Mouse (Mus musculus) midbrain, embryonic 16.5 days (tissue): ENCODE results near the gene Col4a4. TPM values are rescaled to one million over a fixed set of nuclear protein-coding genes. Genes with fewer than 3 reads are reported as not detected.

Source experiments
- ATAC-seq: fragments of 200-750 bp; cut with Nextera tagmentation; 2 replicates; pipeline ENCODE4 v1.8.0; 2017; ENCODE audit warnings: moderate TSS enrichment
- H3K27ac ChIP-seq: fragments of 300-500 bp; sonication (generic); 2 replicates; pipeline ENCODE4 v1.5.1; 2014; ENCODE audit warnings: mild to moderate bottlenecking, low read length, mixed read lengths
- H3K27me3 ChIP-seq: fragments of 300-500 bp; sonication (generic); 2 replicates; pipeline ENCODE4 v1.6.1; 2014; ENCODE audit warnings: low read depth, low read length, mixed read lengths; ENCODE audit not compliant: control insufficient read depth, insufficient read depth
- H3K36me3 ChIP-seq: fragments of 300-500 bp; sonication (generic); 2 replicates; pipeline ENCODE4 v1.6.1; 2014; ENCODE audit warnings: mild to moderate bottlenecking, low read length, moderate library complexity, mixed read lengths; ENCODE audit not compliant: control insufficient read depth, insufficient read depth
- H3K4me1 ChIP-seq: fragments of 300-500 bp; sonication (generic); 2 replicates; pipeline ENCODE4 v1.6.1; 2014; ENCODE audit warnings: mild to moderate bottlenecking, low read length, mixed read lengths; ENCODE audit not compliant: control insufficient read depth, insufficient read depth
- H3K4me2 ChIP-seq: fragments of 300-500 bp; sonication (generic); 2 replicates; pipeline ENCODE4 v1.6.1; 2014; ENCODE audit warnings: mild to moderate bottlenecking, low read length, mixed read lengths
- H3K4me3 ChIP-seq: fragments of 300-500 bp; sonication (generic); 2 replicates; pipeline ENCODE4 v1.5.1; 2014; ENCODE audit warnings: low read depth, mild to moderate bottlenecking, low read length, moderate library complexity, mixed read lengths
- H3K9ac ChIP-seq: fragments of 300-500 bp; sonication (generic); 2 replicates; pipeline ENCODE4 v1.6.1; 2014; ENCODE audit warnings: low read depth, low read length, mixed read lengths
- H3K9me3 ChIP-seq: fragments of 300-500 bp; sonication (generic); replicated peaks from 2 replicates; pipeline ENCODE4 v1.6.1; 2014; ENCODE audit warnings: mild to moderate bottlenecking, low read length, mixed read lengths; ENCODE audit not compliant: control insufficient read depth, poor library complexity, severe bottlenecking
- WGBS: fragments of 180-500 bp; shearing (Covaris S2); extraction: QIAGEN DNeasy Blood & Tissue Kit; methylation state at CpG from one replicate; pipeline ENCODE4 v1.1.7; 2014; 5-methylcytosine and 5-hydroxymethylcytosine counted together
- polyA plus RNA-seq: library from polyadenylated mRNA; unstranded; fragments of >200 nt; fragmentation: Nextera tagmentation; extraction: Ambion mirVana; gene quantifications from 2 replicates; pipeline ENCODE4 v1.2.1, GENCODE M21; 2015

The Col4a4 gene
- polyA plus RNA-seq, 1 experiment from 2014 or later: 0.25 TPM

GRCm38 (mm10) chr1:82590266-82590665 is 3.6 kb upstream of the Col4a4 start:
- no peak overlapping the region for H3K4me3 ChIP-seq
- no peak overlapping the region for H3K4me2 ChIP-seq
- H3K27me3 ChIP-seq: peaks cover 6% of the 10 kb centered on the region
- ATAC-seq: no peak
- WGBS: 83% methylated on average over 4 of the region's 4 CpGs
- H3K4me1 ChIP-seq: peaks cover 6% of the 10 kb centered on the region
- no peaks in the 10 kb centered on the region for H3K36me3 ChIP-seq
- no peaks in the 10 kb centered on the region for H3K9me3 ChIP-seq
- no peak overlapping the region for H3K9ac ChIP-seq
- no peak overlapping the region for H3K27ac ChIP-seq

GRCm38 (mm10) chr1:82585981-82586380 is 668 bp downstream of the Col4a4 start:
- Histone ChIP-seq H3K4me1 (peaks cover 6% of the 10 kb centered on the region), H3K9ac (no peak overlapping the region), H3K4me3 (no peak overlapping the region), H3K36me3 (no peaks in the 10 kb centered on the region), H3K9me3 (no peaks in the 10 kb centered on the region), H3K27me3 (peaks cover 6% of the 10 kb centered on the region), H3K4me2 (no peak overlapping the region), H3K27ac (no peak overlapping the region)
- no peak for ATAC-seq
- 73% methylated on average over 7 of the region's 7 CpGs for WGBS

GRCm38 (mm10) chr1:82578320-82578719 is 8.3 kb downstream of the Col4a4 start:
- H3K4me2 ChIP-seq: no peak overlapping the region
- H3K36me3 ChIP-seq: no peaks in the 10 kb centered on the region
- no peak overlapping the region for H3K9ac ChIP-seq
- no peaks in the 10 kb centered on the region for H3K4me1 ChIP-seq
- no peak for ATAC-seq
- no peak overlapping the region for H3K4me3 ChIP-seq
- no peak overlapping the region for H3K27ac ChIP-seq
- WGBS: 80% methylated on average over 4 of the region's 4 CpGs
- H3K9me3 ChIP-seq: no peaks in the 10 kb centered on the region
- H3K27me3 ChIP-seq: no peaks in the 10 kb centered on the region

GRCm38 (mm10) chr1:82577915-82578314 is 8.7 kb downstream of the Col4a4 start:
- Histone ChIP-seq H3K4me2 (no peak overlapping the region), H3K9me3 (no peaks in the 10 kb centered on the region), H3K36me3 (no peaks in the 10 kb centered on the region), H3K4me3 (no peak overlapping the region), H3K9ac (no peak overlapping the region), H3K27me3 (no peaks in the 10 kb centered on the region), H3K4me1 (no peaks in the 10 kb centered on the region), H3K27ac (no peak overlapping the region)
- WGBS: 86% methylated on average over 3 of the region's 3 CpGs
- ATAC-seq: no peak

GRCm38 (mm10) chr1:82577339-82577738 is 9.3 kb downstream of the Col4a4 start:
- Histone ChIP-seq H3K4me3 (no peak overlapping the region), H3K9ac (no peak overlapping the region), H3K36me3 (no peaks in the 10 kb centered on the region), H3K9me3 (no peaks in the 10 kb centered on the region), H3K4me1 (no peaks in the 10 kb centered on the region), H3K27me3 (no peaks in the 10 kb centered on the region), H3K27ac (no peak overlapping the region), H3K4me2 (no peak overlapping the region)
- WGBS: 90% methylated on average over 10 of the region's 10 CpGs
- no peak for ATAC-seq

- no peak overlapping the region for H3K4me2 ChIP-seq
- no peak overlapping the region for H3K4me3 ChIP-seq
- H3K4me1 ChIP-seq: no peaks in the 10 kb centered on the region
- H3K9me3 ChIP-seq: no peaks in the 10 kb centered on the region
- 88% methylated on average over 2 of the region's 2 CpGs for WGBS
- H3K36me3 ChIP-seq: no peaks in the 10 kb centered on the region
- no peak overlapping the region for H3K9ac ChIP-seq
- no peak for ATAC-seq
- no peaks in the 10 kb centered on the region for H3K27me3 ChIP-seq
- H3K27ac ChIP-seq: no peak overlapping the region
Measured at GRCm38 (mm10) chr1:82576182-82576581, 10.5 kb downstream of the Col4a4 start.

- Histone ChIP-seq H3K9ac (no peak overlapping the region), H3K9me3 (no peaks in the 10 kb centered on the region), H3K27ac (no peak overlapping the region), H3K36me3 (no peaks in the 10 kb centered on the region), H3K4me1 (no peaks in the 10 kb centered on the region), H3K4me3 (no peak overlapping the region), H3K27me3 (no peaks in the 10 kb centered on the region), H3K4me2 (no peak overlapping the region)
- no peak for ATAC-seq
- WGBS: 86% methylated on average over 3 of the region's 3 CpGs
Measured at GRCm38 (mm10) chr1:82575681-82576080, 11.0 kb downstream of the Col4a4 start.

- no peak overlapping the region for H3K4me3 ChIP-seq
- no peak overlapping the region for H3K27ac ChIP-seq
- 80% methylated on average over 1 of the region's 1 CpGs for WGBS
- no peak for ATAC-seq
- H3K4me2 ChIP-seq: no peak overlapping the region
- H3K36me3 ChIP-seq: no peaks in the 10 kb centered on the region
- H3K27me3 ChIP-seq: no peaks in the 10 kb centered on the region
- no peak overlapping the region for H3K9ac ChIP-seq
- no peaks in the 10 kb centered on the region for H3K4me1 ChIP-seq
- H3K9me3 ChIP-seq: no peaks in the 10 kb centered on the region
Measured at GRCm38 (mm10) chr1:82571758-82572157, 14.9 kb downstream of the Col4a4 start.

GRCm38 (mm10) chr1:82569405-82569804 is 17.2 kb downstream of the Col4a4 start:
- no peak for ATAC-seq
- no peak overlapping the region for H3K27ac ChIP-seq
- H3K4me3 ChIP-seq: no peak overlapping the region
- no peak overlapping the region for H3K4me2 ChIP-seq
- no peaks in the 10 kb centered on the region for H3K36me3 ChIP-seq
- no peaks in the 10 kb centered on the region for H3K9me3 ChIP-seq
- H3K27me3 ChIP-seq: no peaks in the 10 kb centered on the region
- H3K9ac ChIP-seq: no peak overlapping the region
- no peaks in the 10 kb centered on the region for H3K4me1 ChIP-seq
- whole genome bisulfite sequencing: 92% methylated on average over 4 of the region's 4 CpGs

GRCm38 (mm10) chr1:82560223-82560622 is 26.4 kb downstream of the Col4a4 start:
- no peaks in the 10 kb centered on the region for H3K27me3 ChIP-seq
- no peak overlapping the region for H3K4me3 ChIP-seq
- H3K9ac ChIP-seq: no peak overlapping the region
- no peak overlapping the region for H3K4me2 ChIP-seq
- H3K36me3 ChIP-seq: no peaks in the 10 kb centered on the region
- H3K9me3 ChIP-seq: no peaks in the 10 kb centered on the region
- 91% methylated on average over 4 of the region's 4 CpGs for WGBS
- no peak for ATAC-seq
- no peaks in the 10 kb centered on the region for H3K4me1 ChIP-seq
- H3K27ac ChIP-seq: no peak overlapping the region
